Mouse (Mus musculus) macrophage (primary cell): ENCODE measurements around the gene 1700013F07Rik. TPM values are rescaled to one million over a fixed set of nuclear protein-coding genes. Genes with fewer than 3 reads are reported as not detected.
"Not testable (repeated sequence)": the region's sequence is repeated elsewhere in the genome, so short reads cannot be mapped to it uniquely, and the experiment has no call there.

Source experiments
- H3K27ac ChIP-seq: fragments of 350-480 bp; formaldehyde crosslinking; 2 replicates; pipeline ENCODE4 v1.9.0; 2021
- H3K36me3 ChIP-seq: fragments of 350-480 bp; formaldehyde crosslinking; 2 replicates; pipeline ENCODE4 v1.9.0; 2021; ENCODE audit errors: inconsistent target
- H3K4me3 ChIP-seq: fragments of 350-480 bp; formaldehyde crosslinking; 2 replicates; pipeline ENCODE4 v1.9.0; 2021; ENCODE audit errors: inconsistent target
- H3K79me2 ChIP-seq: fragments of 350-480 bp; formaldehyde crosslinking; 2 replicates; pipeline ENCODE4 v1.9.0; 2021; ENCODE audit errors: inconsistent target
- WGBS: methylation state at CpG from one replicate; pipeline ENCODE4 v1.1.7; 2026; ENCODE audit warnings: inconsistent platforms; ENCODE audit not compliant: missing documents; 5-methylcytosine and 5-hydroxymethylcytosine counted together
- polyA plus RNA-seq: library from polyadenylated mRNA; stranded (reverse); fragments of 250-400 nt; gene quantifications from 3 replicates; pipeline ENCODE4 v1.2.4, GENCODE M21; 2018; ENCODE audit warnings: inconsistent platforms

1700013F07Rik gene
- polyA plus RNA-seq, 1 experiment from 2014 or later, result not detected

DNA sequence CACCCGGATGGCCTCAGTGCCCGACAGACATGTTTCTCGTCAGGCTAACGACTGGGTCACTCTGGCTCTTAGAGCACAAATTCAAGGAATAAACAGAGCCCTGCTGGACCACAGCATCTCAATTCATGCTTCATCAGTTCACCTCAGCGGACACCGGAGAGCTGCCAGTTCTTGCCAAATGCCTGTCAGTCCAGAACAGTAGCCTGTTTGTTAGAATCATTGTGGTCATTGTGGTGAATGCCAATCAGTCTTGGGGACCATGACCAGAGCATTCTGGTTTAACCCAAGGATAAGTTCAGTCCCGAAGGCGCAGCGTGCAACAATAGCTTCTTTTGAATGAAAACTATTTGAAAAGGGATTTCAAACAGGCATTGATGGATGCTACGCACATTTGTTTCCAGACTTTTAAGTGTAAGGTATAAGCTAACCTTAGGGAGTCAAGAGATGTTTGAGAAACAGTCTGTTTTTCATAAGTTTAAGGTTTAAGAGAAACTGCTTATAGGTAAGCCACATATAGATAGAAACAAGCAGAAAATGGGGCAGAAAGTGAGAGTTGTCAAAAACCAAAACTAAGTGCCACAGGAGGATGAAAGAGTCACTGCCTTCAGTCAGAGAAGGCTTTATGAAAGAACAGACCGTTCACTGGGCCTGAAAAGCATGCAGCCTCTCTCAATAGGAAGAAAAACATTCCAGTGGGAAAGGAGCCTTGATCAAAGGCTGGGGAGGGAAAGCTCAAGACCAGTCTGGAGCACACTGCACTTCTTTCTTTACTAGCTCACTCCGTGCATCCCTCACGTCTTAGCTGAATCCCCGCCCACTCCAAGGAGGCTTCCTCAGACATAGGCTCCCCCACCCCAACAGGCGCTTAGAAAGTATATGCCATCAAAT, 34.3 kb downstream of the 1700013F07Rik start:
- 81% methylated on average over 15 of the region's 15 CpGs for WGBS
- Histone ChIP-seq H3K79me2 (no peaks in the 10 kb centered on the region; the same call in 1 of the 2 replicates), H3K36me3 (no peaks in the 10 kb centered on the region), H3K27ac (no peak overlapping the region), H3K4me3 (no peak overlapping the region)

DNA sequence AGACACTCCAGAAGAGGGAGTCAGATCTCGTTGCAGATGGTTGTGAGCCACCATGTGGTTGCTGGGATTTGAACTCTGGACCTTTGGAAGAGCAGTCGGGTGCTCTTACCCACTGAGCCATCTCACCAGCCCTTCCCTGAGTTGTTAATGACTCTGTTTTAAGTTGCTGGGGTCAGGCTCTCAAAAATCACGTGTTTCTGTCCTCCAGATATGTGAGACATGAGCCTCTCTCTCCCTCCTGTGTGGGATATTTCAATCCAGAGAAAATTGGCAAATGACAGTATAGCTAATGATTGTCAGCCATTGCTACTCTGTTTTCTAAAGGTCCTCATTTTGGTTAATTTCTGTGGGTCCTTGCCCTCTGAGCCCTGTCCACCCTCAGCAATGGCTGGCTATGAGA, 35.7 kb downstream of the 1700013F07Rik start:
- H3K36me3 ChIP-seq, H3K4me3 ChIP-seq, H3K27ac ChIP-seq, H3K79me2 ChIP-seq: not testable (repeated sequence)
- WGBS, result 70% methylated on average over 1 of the region's 3 CpGs

DNA sequence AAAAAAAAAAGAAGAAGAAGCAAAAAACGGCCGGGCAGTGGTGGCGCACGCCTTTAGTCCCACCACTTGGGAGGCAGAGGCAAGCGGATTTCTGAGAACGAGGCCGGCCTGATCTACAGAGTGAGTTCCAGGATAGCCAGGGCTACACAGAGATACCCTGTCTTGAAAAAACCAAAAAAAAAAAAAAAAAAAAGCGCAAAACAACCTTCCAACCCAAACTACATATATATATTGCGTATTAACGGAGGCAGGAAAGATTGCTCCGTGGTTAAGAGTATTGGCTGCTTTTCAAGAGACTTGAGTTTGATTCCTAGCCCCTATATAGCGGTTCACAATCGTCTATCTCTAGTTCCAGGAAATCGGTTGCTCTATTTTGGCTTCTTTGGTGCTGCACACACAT, 36.9 kb downstream of the 1700013F07Rik start:
- 80% methylated on average over 13 of the region's 14 CpGs for WGBS
- no peaks in the 10 kb centered on the region for H3K36me3 ChIP-seq
- H3K4me3 ChIP-seq, result peak overlapping the region; percentile 95; the same call in 1 of the 2 replicates
- no peaks in the 10 kb centered on the region; the same call in 1 of the 2 replicates for H3K79me2 ChIP-seq
- no peak overlapping the region for H3K27ac ChIP-seq

DNA sequence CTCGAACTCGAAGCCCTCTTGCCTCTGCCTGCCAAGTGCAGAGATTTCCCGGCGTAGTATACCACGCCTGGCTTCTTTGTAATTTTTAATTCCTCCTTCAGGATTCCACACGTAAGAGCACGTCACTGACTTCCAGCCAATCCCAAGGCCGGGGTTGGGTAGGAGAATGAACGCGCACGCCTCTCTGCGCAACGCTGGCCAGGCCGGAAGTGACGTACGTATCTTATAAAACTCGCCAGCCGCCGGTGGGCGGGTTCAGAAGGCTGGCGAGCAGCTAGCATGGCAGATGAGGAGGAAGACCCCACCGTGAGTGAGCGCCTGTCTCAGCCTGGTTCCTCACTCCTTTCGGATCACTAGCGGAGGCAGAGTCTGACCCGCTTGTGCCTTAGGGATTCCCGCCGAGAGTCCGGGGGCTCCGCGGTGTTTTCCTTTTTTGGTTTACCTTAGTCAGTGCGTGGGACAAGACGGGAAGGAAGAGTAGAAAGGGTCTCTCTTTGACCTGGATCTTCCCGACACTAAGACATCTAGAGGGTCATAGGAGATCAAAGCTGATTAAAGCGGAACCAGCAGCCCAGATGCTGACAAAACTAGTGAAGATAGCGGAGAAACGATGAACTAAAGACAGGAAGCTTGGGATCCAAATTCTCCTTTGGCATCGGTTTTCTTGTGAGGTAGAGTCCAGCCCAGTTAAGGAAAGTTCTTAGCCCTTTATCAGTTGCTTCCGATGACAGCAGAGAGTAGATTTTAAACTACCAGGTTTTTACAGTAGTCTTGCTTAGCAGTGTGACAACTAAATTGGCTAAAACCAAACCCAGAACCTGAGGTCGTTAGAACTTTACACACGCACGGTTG, 37.7 kb downstream of the 1700013F07Rik start, which contains the start of gene Taf13:
Gene Taf13, plus strand, starts transcription at position 256 of the 852 bp plus-strand sequence.
- no peaks in the 10 kb centered on the region for H3K36me3 ChIP-seq
- H3K79me2 ChIP-seq, result no peaks in the 10 kb centered on the region; the same call in 1 of the 2 replicates
- under 1% methylated on average over 32 of the region's 42 CpGs for WGBS
- H3K4me3 ChIP-seq, result peak within 1 kb of the TSS; percentile 95
- peak within 1 kb of the TSS; percentile 71 for H3K27ac ChIP-seq

DNA sequence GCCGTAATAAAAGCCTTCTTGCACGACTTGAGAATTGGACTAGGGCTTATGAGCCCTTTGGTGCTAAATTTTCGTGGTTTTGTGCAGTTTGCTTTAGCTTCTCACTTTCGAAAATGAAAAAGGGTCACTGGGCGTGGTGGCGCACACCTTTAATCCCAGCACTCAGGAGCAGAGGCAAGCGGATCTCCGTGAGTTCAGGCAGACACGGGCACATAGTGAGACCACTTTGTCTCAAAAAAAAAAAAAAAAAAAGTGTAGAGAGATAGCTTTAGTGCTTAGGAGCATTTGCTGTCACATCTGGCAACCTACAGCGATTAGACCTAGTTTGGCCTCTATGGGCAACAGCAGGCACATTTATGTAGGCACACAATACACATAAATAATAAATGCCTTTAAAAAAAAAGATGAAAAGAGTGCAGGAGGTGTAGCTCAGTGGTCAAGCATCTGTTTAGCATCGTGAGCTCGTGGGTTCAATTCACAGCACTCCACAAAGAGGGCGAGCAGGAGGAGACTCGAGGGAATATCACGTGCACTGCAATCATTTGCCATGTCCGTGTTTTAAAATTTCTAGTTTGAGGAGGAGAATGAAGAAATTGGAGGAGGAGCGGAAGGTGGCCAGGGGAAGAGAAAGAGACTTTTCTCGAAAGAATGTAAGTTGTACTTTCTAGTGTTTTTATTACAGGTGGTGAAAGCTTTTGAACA, 38.5 kb downstream of the 1700013F07Rik start:
- WGBS, result 37% methylated on average over 17 of the region's 18 CpGs
- Histone ChIP-seq H3K27ac (peak overlapping the region; percentile 71), H3K36me3 (no peaks in the 10 kb centered on the region), H3K79me2 (no peaks in the 10 kb centered on the region; the same call in 1 of the 2 replicates), H3K4me3 (peak overlapping the region; percentile 95)

DNA sequence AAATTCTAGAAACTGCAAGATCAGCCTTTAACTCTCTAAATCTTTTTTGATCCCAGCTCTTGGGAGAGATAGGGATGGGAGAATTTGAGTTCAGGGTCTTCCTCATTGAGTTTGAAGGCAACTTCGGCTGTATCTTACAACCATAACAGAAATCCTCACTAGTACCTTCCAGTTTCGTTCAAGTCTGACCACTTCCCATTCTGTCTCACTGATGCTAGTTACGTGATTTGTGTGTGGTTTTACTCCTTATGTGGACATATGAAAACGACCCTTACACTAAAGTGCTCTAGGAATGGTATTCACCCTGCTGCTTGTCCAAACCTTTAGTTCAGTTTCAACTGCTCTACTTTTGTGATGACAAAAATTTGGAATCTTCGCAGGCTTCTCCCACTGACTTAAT, 40.1 kb downstream of the 1700013F07Rik start:
- Histone ChIP-seq H3K36me3 (no peaks in the 10 kb centered on the region), H3K4me3 (no peak overlapping the region), H3K79me2 (no peaks in the 10 kb centered on the region; the same call in 1 of the 2 replicates), H3K27ac (no peak overlapping the region)
- 25% methylated on average over 5 of the region's 5 CpGs for WGBS

DNA sequence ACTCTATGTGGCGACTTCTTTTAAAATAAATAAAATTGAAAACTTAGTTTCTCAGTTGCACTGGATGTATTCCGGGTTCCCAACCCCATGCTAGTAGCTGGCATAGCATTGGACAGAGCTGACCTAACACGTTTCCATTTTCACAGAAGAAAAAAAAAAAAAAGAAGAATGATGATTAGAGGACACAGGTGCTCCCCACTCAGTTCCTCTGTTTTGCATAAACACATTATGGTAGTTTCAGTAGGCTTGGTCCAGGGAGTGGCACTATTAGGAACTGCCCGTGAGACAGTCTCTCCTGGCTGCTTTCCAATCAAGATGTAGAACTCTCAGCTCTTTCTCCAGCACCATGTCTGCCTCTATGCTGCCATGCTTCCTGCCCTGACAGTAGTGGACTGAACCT, 50.6 kb downstream of the 1700013F07Rik start:
- no peaks in the 10 kb centered on the region for H3K36me3 ChIP-seq
- no peak overlapping the region for H3K27ac ChIP-seq
- H3K79me2 ChIP-seq, result no peaks in the 10 kb centered on the region
- no peak overlapping the region for H3K4me3 ChIP-seq
- whole genome bisulfite sequencing, result 78% methylated on average over 4 of the region's 4 CpGs

DNA sequence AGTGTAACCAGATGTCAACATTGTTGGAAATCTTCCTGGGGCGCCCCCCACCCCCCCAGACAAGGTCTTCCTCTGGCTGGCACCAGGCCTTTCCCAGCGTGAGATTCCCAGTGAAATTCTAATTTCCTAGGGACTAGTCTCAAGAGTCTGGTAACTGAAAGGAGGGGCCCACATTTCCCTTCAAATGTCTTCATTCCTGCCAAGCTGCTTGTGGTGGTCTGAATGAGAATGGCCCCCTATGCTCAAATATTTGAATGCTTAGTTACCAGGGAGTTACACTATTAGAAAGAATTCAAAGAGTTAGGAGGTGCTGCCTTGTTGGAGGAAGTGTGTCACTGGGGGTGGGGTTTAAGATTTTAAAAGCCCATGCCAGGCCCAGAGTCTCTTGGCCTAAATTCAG, 54.5 kb downstream of the 1700013F07Rik start:
- Histone ChIP-seq H3K79me2 (peaks cover 9% of the 10 kb centered on the region; the same call in 1 of the 2 replicates), H3K4me3 (no peak overlapping the region), H3K36me3 (no peaks in the 10 kb centered on the region), H3K27ac (no peak overlapping the region)
- 97% methylated on average over 2 of the region's 2 CpGs for WGBS

DNA sequence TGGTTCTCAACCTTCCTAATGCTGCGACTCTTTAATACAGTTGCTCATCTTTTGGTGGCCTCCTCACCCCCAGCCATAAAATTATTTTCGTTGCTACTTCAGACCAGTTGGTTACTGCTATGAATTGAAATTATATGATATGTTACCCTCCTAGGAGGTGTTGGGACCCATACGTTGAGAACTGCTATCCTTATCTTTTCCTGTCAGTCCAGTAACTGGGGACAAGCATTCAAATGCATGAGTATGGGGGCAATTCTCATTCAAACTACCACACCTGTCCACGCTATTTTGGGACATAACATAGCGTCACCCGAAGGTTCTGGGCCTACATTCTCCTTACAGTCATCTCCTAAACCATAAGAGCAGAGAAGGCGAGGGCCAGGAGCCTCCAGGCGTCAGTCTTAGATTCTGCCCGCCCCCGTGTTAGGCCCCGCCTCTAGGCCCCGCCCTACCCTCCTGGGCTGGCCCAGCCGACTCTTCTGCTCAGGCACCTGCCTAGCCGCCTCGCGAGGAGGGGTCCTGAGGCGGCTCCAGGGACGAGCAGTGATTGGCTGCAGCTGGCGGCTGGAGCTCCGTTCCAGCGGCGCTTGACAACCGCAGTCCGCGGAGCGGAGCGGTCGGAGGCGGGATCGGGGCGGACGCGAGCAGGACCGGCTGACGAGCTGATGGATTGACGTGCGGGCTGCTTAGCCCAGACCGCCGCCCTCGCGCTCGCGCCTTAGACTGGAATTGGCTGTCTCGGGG, 57.0 kb downstream of the 1700013F07Rik start, which contains the start of gene Wdr47:
Gene Wdr47, plus strand, starts transcription at position 494 of the 744 bp plus-strand sequence.
- 4% methylated on average over 43 of the region's 44 CpGs for WGBS
- Histone ChIP-seq H3K79me2 (peaks cover 26% of the 10 kb centered on the region; the same call in 1 of the 2 replicates), H3K27ac (no peak within 1 kb of the TSS)

DNA sequence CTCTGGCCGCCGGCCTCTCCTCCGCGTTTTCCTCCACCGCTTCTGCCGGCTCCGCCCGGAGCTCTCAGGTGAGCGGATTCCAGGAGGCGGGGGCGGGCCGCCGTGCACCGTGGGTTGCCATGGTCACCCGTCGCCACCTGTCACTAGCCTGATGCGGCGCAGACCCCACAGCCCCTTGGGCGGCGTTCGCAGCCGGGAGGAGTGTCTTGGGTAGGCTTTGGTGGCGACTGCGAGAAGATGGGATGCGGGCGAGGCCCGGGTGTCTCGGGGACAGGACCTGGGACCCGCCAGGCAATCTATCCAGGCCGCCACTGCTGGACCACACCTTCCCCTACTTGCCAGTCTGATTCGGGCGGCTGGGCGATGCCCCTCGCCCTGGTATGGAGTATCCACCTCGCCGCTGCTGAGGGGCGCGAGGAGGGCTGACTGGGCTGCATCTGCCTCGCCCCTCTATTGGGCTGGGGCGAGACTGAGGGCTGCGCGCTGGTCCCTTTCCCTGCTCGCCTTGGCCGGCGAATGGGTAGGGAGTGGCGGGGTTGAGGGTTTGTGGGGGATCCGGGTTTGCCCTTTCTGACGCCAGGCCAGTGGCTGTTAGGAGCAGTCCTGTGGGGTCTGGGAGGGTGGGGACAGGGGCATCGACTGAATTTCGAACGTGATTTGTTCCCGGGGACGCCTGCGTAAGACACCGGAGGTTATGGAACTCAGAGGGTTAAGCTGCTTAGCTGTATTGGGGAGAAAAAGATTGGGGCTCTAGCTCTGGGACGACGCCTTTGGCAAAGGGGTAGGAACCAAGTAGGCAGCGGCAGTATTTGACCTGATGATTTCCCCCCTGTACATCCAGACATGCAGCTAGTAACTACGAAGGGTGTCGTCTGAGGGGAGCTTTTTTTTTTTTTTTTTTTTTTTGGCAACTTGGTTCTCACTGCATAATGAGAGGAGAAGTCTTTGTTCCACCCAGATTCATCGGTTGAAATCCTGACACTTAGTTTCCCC, 57.9 kb downstream of the 1700013F07Rik start:
- Histone ChIP-seq H3K4me3 (peak overlapping the region; percentile 54), H3K79me2 (peaks cover 26% of the 10 kb centered on the region; the same call in 1 of the 2 replicates), H3K27ac (no peak overlapping the region), H3K36me3 (no peaks in the 10 kb centered on the region)
- WGBS, result 1% methylated on average over 60 of the region's 61 CpGs

More for the DNA sequence above, 57.0 kb downstream of the 1700013F07Rik start, which contains the start of gene Wdr47:
- Histone ChIP-seq H3K4me3 (peak within 1 kb of the TSS; percentile 54), H3K36me3 (no peaks in the 10 kb centered on the region)
